Mouse (Mus musculus) neural tube, embryonic 12.5 days (tissue): ENCODE measurements around the gene Frat2. TPM values are rescaled to one million over a fixed set of nuclear protein-coding genes. Genes with fewer than 3 reads are reported as not detected.
"Not testable (repeated sequence)": the region's sequence is repeated elsewhere in the genome, so short reads cannot be mapped to it uniquely, and the experiment has no call there.

Experiments used
- ATAC-seq: fragments of 200-750 bp; cut with Nextera tagmentation; 2 replicates; pipeline ENCODE4 v1.8.0; 2017; ENCODE audit warnings: low read depth, mild to moderate bottlenecking, moderate TSS enrichment, moderate library complexity; ENCODE audit not compliant: low FRiP score
- H3K27ac ChIP-seq: fragments of 300-500 bp; sonication (generic); 2 replicates; pipeline ENCODE4 v1.5.1; 2016
- H3K27me3 ChIP-seq: fragments of 300-500 bp; sonication (generic); replicated peaks from 2 replicates; pipeline ENCODE4 v1.6.1; 2016; ENCODE audit warnings: mild to moderate bottlenecking
- H3K36me3 ChIP-seq: fragments of 300-500 bp; sonication (generic); 2 replicates; pipeline ENCODE4 v1.6.1; 2016; ENCODE audit warnings: mild to moderate bottlenecking
- H3K4me1 ChIP-seq: fragments of 300-500 bp; sonication (generic); 2 replicates; pipeline ENCODE4 v1.6.1; 2016
- H3K4me2 ChIP-seq: fragments of 300-500 bp; sonication (generic); replicated peaks from 2 replicates; pipeline ENCODE4 v1.6.1; 2016; ENCODE audit warnings: mild to moderate bottlenecking
- H3K4me3 ChIP-seq: fragments of 300-500 bp; sonication (generic); 2 replicates; pipeline ENCODE4 v1.5.1; 2016
- H3K9ac ChIP-seq: fragments of 300-500 bp; sonication (generic); 2 replicates; pipeline ENCODE4 v1.6.1; 2016; ENCODE audit warnings: mild to moderate bottlenecking
- H3K9me3 ChIP-seq: fragments of 300-500 bp; sonication (generic); 2 replicates; pipeline ENCODE4 v1.6.1; 2016; ENCODE audit warnings: mild to moderate bottlenecking
- WGBS: fragments of 180-500 bp; shearing (Covaris S2); methylation state at CpG from one replicate; pipeline ENCODE4 v1.1.7; 2016; 5-methylcytosine and 5-hydroxymethylcytosine counted together
- polyA plus RNA-seq: library from polyadenylated mRNA; unstranded; fragments of >200 nt; fragmentation: Nextera tagmentation; extraction: Ambion mirVana; gene quantifications from 2 replicates; pipeline ENCODE4 v1.2.1, GENCODE M21; 2016

Frat2 gene
- polyA plus RNA-seq, 1 experiment from 2014 or later: 19.7 TPM

DNA sequence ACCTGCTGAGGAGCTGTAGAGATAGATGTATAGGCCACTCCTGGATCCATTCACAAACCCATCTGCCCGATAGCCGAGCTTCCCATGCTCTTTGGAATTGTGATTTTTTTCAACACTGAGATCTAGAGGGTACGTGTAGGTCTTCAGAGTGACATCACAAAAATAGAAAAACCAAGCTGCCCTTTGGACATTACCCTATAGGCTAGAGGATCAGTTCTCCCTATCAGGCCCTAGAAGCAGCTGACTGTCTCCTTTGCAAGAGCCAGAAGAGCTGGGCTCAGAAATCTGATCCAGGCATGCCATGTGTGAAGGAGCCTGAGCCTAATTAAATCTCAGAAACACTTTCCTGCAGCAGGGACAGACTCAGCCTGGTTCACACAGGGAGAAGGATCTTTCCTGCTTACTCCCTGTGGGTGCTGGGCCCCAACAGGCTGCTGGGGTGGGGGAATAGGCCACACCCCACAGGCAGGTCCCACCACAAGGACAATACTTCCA is 9.9 kb upstream of the Frat2 start:
- WGBS: 84% methylated on average over 3 of the region's 3 CpGs
- Histone ChIP-seq H3K9ac (no peak overlapping the region), H3K4me2 (no peak overlapping the region), H3K4me1 (no peaks in the 10 kb centered on the region), H3K27me3 (no peaks in the 10 kb centered on the region), H3K36me3 (peaks cover 14% of the 10 kb centered on the region), H3K27ac (no peak overlapping the region), H3K4me3 (no peak overlapping the region), H3K9me3 (no peaks in the 10 kb centered on the region)
- no peak for ATAC-seq

GRCm38 (mm10) chr19:41857086-41857762 is 9.3 kb upstream of the Frat2 start:
- Histone ChIP-seq H3K4me3 (no peak overlapping the region), H3K4me2 (no peak overlapping the region), H3K27ac (no peak overlapping the region), H3K9ac (no peak overlapping the region), H3K36me3 (peaks cover 7% of the 10 kb centered on the region), H3K4me1 (no peaks in the 10 kb centered on the region), H3K27me3 (no peaks in the 10 kb centered on the region), H3K9me3 (no peaks in the 10 kb centered on the region)
- no peak for ATAC-seq
- WGBS: 92% methylated on average over 5 of the region's 5 CpGs

DNA sequence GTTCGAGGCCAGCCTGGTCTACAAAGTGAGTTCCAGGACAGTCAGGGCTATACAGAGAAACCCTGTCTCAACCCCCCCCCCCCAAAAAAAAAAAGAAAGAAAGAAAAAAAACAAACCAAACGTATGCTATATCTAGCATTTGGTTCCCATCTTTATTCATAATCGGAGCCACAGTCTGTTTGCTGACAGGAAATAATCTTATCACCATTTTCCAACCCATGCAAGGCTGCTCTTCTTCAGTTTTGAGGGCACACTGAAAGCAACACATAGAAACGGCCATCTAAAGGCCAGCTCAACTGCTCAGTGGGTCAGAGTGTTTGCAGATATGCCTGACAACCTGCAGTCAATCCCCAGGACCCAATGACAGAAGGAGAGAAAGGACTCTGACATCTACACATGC is 4.5 kb upstream of the Frat2 start:
- no peak overlapping the region for H3K4me3 ChIP-seq

DNA sequence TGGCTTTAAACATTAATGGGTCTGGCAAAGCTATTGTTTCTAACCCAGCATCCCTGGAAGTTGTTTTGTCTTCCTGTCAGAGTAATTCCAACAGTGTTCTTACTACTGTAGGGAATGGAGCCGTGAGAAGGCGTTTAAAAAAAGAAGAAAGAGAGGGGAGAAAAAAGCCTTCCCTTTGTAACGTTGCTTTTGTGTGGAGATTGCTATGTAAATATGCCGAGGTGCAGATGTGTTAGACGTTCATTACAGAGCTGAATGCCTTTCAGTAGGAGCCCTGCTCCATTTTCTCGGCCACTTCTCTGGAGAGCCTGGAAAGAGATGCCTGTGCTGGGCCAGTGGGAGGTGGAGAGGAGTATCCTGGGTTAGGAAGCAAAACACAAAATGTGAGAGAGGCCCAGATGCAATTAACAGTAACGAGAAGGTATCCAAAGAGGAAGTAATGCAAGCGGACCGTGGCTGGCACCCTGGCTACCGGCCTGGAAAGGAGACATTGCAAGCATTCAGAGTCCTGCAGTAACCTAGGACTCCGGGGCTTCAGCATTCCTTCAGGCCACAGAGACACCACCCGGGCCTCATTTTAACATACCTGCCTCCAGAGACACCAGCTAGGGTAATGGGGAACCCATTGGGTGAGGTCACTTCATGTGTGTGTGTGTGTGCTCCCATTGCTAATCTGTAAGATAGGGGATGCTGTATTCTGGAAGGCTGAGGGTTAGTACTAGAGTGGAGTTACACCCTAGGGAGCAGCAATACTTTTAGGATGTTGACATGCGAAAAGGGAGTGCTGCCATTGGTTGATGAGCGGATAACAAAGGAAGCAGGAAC is 3.0 kb upstream of the Frat2 start:
- Histone ChIP-seq H3K9ac (0 out of 2 replicates have a peak overlapping the region, but pooled peaks have one; percentile 41), H3K4me2 (peak overlapping the region; percentile 44), H3K4me1 (peaks cover 29% of the 10 kb centered on the region), H3K27me3 (no peaks in the 10 kb centered on the region), H3K36me3 (no peaks in the 10 kb centered on the region), H3K27ac (peak overlapping the region; percentile 88), H3K4me3 (no peak overlapping the region), H3K9me3 (no peaks in the 10 kb centered on the region)
- WGBS: 12% methylated on average over 14 of the region's 14 CpGs
- no peak for ATAC-seq

More for the DNA sequence above, 4.5 kb upstream of the Frat2 start:
- H3K27ac ChIP-seq: no peak overlapping the region
- peaks cover 23% of the 10 kb centered on the region for H3K4me1 ChIP-seq
- WGBS: 88% methylated on average over 4 of the region's 4 CpGs
- H3K27me3 ChIP-seq: no peaks in the 10 kb centered on the region
- ATAC-seq: no peak
- H3K36me3 ChIP-seq: no peaks in the 10 kb centered on the region
- H3K9me3 ChIP-seq: no peaks in the 10 kb centered on the region
- H3K9ac ChIP-seq: no peak overlapping the region
- no peak overlapping the region for H3K4me2 ChIP-seq

GRCm38 (mm10) chr19:41850021-41850718 is 2.2 kb upstream of the Frat2 start:
- Histone ChIP-seq H3K27me3 (no peaks in the 10 kb centered on the region), H3K4me2 (peak overlapping the region; percentile 44), H3K27ac (peak overlapping the region; percentile 88), H3K4me3 (no peak overlapping the region), H3K36me3 (no peaks in the 10 kb centered on the region), H3K9ac (no peak overlapping the region), H3K9me3 (no peaks in the 10 kb centered on the region), H3K4me1 (peaks cover 32% of the 10 kb centered on the region)
- WGBS: 11% methylated on average over 6 of the region's 6 CpGs
- ATAC-seq: no peak

GRCm38 (mm10) chr19:41847614-41847991 is 329 bp downstream of the Frat2 start:
- H3K4me3 ChIP-seq: peak overlapping the region; percentile 86
- under 1% methylated on average over 53 of the region's 53 CpGs for WGBS
- H3K9me3 ChIP-seq, H3K27me3 ChIP-seq, H3K36me3 ChIP-seq: not testable (repeated sequence)
- peak; percentile 59 for ATAC-seq
- peak overlapping the region; percentile 97 for H3K4me2 ChIP-seq
- peaks cover 32% of the 10 kb centered on the region for H3K4me1 ChIP-seq
- H3K27ac ChIP-seq: peak overlapping the region; percentile 82; the same call in 1 of the 2 replicates
- H3K9ac ChIP-seq: peak overlapping the region; percentile 92

GRCm38 (mm10) chr19:41847091-41847581 is 796 bp downstream of the Frat2 start:
- peak overlapping the region; percentile 92 for H3K9ac ChIP-seq
- WGBS: under 1% methylated on average over 64 of the region's 64 CpGs
- ATAC-seq: peak; percentile 14; the same call in 1 of the 2 replicates
- H3K4me1 ChIP-seq: peaks cover 32% of the 10 kb centered on the region
- H3K4me3 ChIP-seq: peak overlapping the region; percentile 86
- peak overlapping the region; percentile 82; the same call in 1 of the 2 replicates for H3K27ac ChIP-seq
- no peaks in the 10 kb centered on the region for H3K9me3 ChIP-seq
- no peaks in the 10 kb centered on the region for H3K27me3 ChIP-seq
- H3K4me2 ChIP-seq: peak overlapping the region; percentile 97
- H3K36me3 ChIP-seq: no peaks in the 10 kb centered on the region

DNA sequence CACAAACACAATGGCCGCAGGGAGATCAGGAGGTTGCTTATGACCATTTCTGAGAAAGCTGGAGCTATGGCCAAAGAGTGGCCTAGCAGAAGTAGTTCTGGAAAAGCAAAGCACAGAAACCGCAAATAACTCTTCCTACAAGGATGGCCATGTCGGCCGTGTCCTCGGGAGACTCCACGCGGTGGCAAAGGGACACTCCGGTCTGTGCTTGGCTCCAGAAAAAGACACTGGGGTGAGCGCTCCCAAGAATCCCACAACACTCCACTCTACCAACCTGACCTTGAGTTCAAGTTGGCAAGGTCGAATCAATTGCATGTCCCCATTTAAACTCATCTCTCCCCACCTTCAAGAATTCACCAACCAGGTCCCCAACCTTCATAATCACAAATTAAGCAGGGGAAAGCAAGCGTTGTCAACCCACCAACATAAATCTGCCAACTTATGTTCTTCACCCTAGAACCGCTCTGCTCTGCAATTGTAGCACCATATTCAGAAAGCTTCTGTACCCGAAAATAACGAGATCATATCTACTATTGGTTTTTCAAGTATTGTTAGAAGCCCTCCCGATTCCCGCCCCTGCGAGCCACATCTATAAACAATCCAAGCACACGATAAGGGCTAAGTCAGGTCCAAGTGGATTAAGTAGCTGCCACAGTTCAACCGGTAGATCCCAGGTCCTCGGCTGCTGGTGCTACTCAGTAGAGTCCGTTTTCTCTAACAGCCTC is 1.4 kb downstream of the Frat2 start:
- Histone ChIP-seq H3K4me1 (peaks cover 28% of the 10 kb centered on the region), H3K9ac (peak overlapping the region; percentile 92), H3K4me3 (peak overlapping the region; percentile 86), H3K27ac (0 out of 2 replicates have a peak overlapping the region, but pooled peaks have one; percentile 82), H3K36me3 (no peaks in the 10 kb centered on the region), H3K4me2 (peak overlapping the region; percentile 97), H3K27me3 (no peaks in the 10 kb centered on the region), H3K9me3 (no peaks in the 10 kb centered on the region)
- WGBS: 11% methylated on average over 21 of the region's 21 CpGs
- ATAC-seq: no peak; the same call in 1 of the 2 replicates

DNA sequence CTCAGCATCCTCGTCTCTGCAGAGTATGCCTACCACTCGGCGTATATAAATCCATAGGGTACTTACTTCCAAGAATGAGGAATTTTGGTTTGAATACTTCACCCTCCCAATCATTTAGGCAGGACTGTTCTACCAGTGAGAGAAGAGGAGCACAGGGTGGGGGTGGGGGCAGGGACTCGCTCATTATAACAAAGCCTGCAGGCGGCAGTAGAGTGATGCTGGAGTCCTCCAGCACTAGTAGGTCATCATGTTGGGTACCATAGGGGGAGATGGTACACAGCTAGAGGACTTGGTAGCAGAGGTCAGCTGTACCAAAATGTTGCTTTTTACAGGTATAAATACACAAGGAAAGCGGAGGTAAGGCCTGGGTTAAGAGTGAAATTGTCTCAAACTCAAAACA is 3.6 kb downstream of the Frat2 start:
- ATAC-seq: no peak

DNA sequence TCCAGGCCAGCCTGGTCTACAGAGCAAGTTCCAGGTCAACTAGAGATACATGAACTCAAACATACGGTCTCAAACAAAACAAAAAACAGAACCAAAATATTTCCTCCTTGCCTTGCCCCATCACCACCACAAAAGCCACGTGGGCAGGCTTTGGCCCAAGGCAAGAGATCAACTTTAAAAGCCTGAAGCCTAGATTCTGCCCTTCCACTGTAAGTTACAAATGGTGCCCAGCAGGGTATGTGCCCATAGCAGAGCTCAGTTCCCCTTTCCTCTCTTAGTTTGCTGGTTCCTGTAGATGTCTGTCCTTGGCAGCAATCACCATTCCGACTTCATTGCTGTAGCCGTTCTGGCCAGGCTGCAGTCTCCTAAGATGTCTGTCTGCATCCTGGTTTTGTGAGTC is 5.2 kb downstream of the Frat2 start:
- no peak for ATAC-seq
- no peak overlapping the region for H3K4me3 ChIP-seq
- H3K9me3 ChIP-seq: no peaks in the 10 kb centered on the region
- peaks cover 9% of the 10 kb centered on the region for H3K4me1 ChIP-seq
- H3K36me3 ChIP-seq: no peaks in the 10 kb centered on the region
- 85% methylated on average over 4 of the region's 4 CpGs for WGBS
- no peaks in the 10 kb centered on the region for H3K27me3 ChIP-seq
- H3K27ac ChIP-seq: no peak overlapping the region
- H3K9ac ChIP-seq: no peak overlapping the region
- H3K4me2 ChIP-seq: no peak overlapping the region

More for the DNA sequence above, 3.6 kb downstream of the Frat2 start:
- Histone ChIP-seq H3K27me3 (no peaks in the 10 kb centered on the region), H3K4me3 (no peak overlapping the region), H3K27ac (no peak overlapping the region), H3K4me1 (peaks cover 9% of the 10 kb centered on the region), H3K36me3 (no peaks in the 10 kb centered on the region), H3K9me3 (no peaks in the 10 kb centered on the region), H3K9ac (no peak overlapping the region), H3K4me2 (no peak overlapping the region)
- WGBS: 83% methylated on average over 6 of the region's 6 CpGs

DNA sequence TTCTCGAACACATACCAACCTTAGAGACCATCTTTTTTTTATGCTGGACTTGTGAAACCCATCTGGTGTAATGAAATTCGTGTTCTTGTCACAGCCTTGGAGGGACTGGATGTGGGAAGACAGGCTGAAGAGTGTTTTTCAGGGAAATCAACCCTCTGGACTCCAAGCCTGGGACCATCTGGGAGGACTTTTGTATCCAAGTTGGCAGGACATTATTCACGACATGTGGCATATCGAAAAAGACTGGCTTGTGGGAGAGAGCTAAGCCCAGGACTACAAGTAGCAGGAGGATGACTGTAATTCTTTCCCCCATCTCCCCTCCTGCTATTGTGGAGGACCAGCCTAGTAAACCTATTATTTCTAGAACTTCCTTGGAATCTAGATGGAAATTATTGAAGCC is 5.7 kb downstream of the Frat2 start:
- ATAC-seq: no peak
- Histone ChIP-seq H3K4me2 (no peak overlapping the region), H3K27me3 (no peaks in the 10 kb centered on the region), H3K9me3 (no peaks in the 10 kb centered on the region), H3K4me1 (peaks cover 9% of the 10 kb centered on the region), H3K27ac (no peak overlapping the region), H3K9ac (no peak overlapping the region), H3K36me3 (no peaks in the 10 kb centered on the region), H3K4me3 (no peak overlapping the region)
- 85% methylated on average over 4 of the region's 4 CpGs for WGBS
